Mouse (Mus musculus) neural tube, embryonic 15.5 days (tissue): ENCODE data around the gene Rnf150. TPM values are rescaled to one million over a fixed set of nuclear protein-coding genes. Genes with fewer than 3 reads are reported as not detected.
A peak's percentile ranks its signal among the peaks of the same experiment; 100 is the strongest.

Experiments used
- ATAC-seq: fragments of 200-750 bp; cut with Nextera tagmentation; 2 replicates; pipeline ENCODE4 v1.8.0; 2017; ENCODE audit warnings: mild to moderate bottlenecking, moderate TSS enrichment, moderate library complexity; ENCODE audit not compliant: low FRiP score
- H3K27ac ChIP-seq: fragments of 300-500 bp; sonication (generic); replicated peaks from 2 replicates; pipeline ENCODE4 v1.5.1; 2015; ENCODE audit warnings: mild to moderate bottlenecking, inconsistent platforms
- H3K27me3 ChIP-seq: fragments of 300-500 bp; sonication (generic); replicated peaks from 2 replicates; pipeline ENCODE4 v1.6.1; 2015; ENCODE audit warnings: inconsistent platforms
- H3K36me3 ChIP-seq: fragments of 300-500 bp; sonication (generic); 2 replicates; pipeline ENCODE4 v1.6.1; 2015; ENCODE audit warnings: inconsistent platforms
- H3K4me1 ChIP-seq: fragments of 300-500 bp; sonication (generic); 2 replicates; pipeline ENCODE4 v1.6.1; 2015; ENCODE audit warnings: inconsistent platforms
- H3K4me2 ChIP-seq: fragments of 300-500 bp; sonication (generic); 2 replicates; pipeline ENCODE4 v1.6.1; 2015; ENCODE audit warnings: inconsistent platforms, mild to moderate bottlenecking, moderate library complexity
- H3K4me3 ChIP-seq: fragments of 300-500 bp; sonication (generic); replicated peaks from 2 replicates; pipeline ENCODE4 v1.5.1; 2015; ENCODE audit warnings: mild to moderate bottlenecking, inconsistent platforms
- H3K9ac ChIP-seq: fragments of 300-500 bp; sonication (generic); replicated peaks from 2 replicates; pipeline ENCODE4 v1.6.1; 2015; ENCODE audit warnings: mild to moderate bottlenecking, inconsistent platforms
- H3K9me3 ChIP-seq: fragments of 300-500 bp; sonication (generic); replicated peaks from 2 replicates; pipeline ENCODE4 v1.6.1; 2016; ENCODE audit warnings: inconsistent platforms
- WGBS: fragments of 180-500 bp; shearing (Covaris S2); methylation state at CpG from one replicate; pipeline ENCODE4 v1.1.7; 2015; ENCODE audit warnings: mixed read lengths; 5-methylcytosine and 5-hydroxymethylcytosine counted together
- polyA plus RNA-seq: library from polyadenylated mRNA; unstranded; fragments of >200 nt; fragmentation: Nextera tagmentation; extraction: Ambion mirVana; gene quantifications from 2 replicates; pipeline ENCODE4 v1.2.1, GENCODE M21; 2015

Rnf150 gene
- polyA plus RNA-seq, 1 experiment from 2014 or later = 2.5 TPM

DNA sequence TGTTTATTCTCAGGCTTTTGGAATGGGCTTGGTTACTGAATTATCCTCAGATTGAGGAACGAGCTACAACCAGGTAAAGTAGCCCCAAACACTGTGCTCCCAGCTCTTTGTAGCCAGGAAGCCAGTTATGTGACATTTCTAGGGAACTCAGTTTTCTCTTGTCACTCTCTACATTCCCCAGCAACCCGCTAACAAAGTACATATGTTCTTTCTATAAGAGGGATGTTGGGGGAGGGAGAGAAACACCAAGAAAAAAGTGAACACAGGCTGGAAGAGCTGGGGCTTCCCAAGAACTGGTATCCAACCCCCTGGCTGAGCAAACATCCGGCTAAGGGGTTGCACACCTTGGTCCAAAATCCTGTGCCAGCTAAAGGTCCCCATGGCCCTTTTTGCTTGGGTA, 82.7 kb downstream of the Rnf150 start:
- Histone ChIP-seq H3K27me3 (no peaks in the 10 kb centered on the region), H3K36me3 (no peaks in the 10 kb centered on the region), H3K27ac (no peak overlapping the region), H3K9ac (no peak overlapping the region), H3K4me3 (no peak overlapping the region), H3K4me2 (no peak overlapping the region), H3K9me3 (no peaks in the 10 kb centered on the region), H3K4me1 (peaks cover 17% of the 10 kb centered on the region)
- ATAC-seq = no peak
- 88% methylated on average over 3 of the region's 3 CpGs for WGBS

- WGBS = 71% methylated on average over 1 of the region's 1 CpGs
- Histone ChIP-seq H3K9ac (no peak overlapping the region), H3K9me3 (no peaks in the 10 kb centered on the region), H3K4me1 (peaks cover 17% of the 10 kb centered on the region), H3K4me3 (no peak overlapping the region), H3K27ac (no peak overlapping the region), H3K36me3 (no peaks in the 10 kb centered on the region), H3K4me2 (no peak overlapping the region), H3K27me3 (no peaks in the 10 kb centered on the region)
- no peak for ATAC-seq
Observed at GRCm38 (mm10) chr8:82946658-82947057, 83.5 kb downstream of the Rnf150 start.

DNA sequence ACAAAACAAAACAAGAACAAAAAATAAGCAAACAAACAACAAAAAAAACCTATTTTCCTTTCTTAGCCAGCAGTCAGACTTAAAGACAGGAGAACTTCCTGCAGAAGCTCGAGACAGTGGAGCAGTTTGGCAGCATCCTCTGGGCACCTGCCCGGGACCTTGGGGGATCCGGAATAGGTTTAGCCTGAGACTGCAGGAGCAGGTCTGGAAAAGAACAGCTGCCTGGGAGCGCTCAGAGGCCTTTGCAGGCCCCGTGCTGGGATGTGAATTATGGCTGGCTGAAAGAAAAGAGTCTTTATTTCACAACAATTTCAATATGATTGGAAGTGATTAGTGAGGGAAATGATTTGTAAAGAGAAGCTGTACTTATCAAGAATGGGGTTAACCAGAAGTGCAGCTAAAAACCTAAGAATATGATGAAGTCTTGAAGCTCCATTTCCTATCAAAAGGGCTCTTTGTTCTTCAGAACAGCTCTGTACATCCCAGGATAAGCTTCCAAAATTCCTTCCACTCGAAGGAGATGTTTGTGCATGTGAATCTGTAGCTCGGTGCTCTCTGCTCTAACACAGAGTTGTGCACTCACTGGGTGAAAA, 92.1 kb downstream of the Rnf150 start:
- no peaks in the 10 kb centered on the region for H3K27me3 ChIP-seq
- WGBS = 56% methylated on average over 7 of the region's 7 CpGs
- H3K4me1 ChIP-seq = peaks cover 3% of the 10 kb centered on the region
- H3K9ac ChIP-seq = no peak overlapping the region
- H3K4me2 ChIP-seq = no peak overlapping the region
- ATAC-seq = no peak
- H3K36me3 ChIP-seq = no peaks in the 10 kb centered on the region
- no peak overlapping the region for H3K4me3 ChIP-seq
- no peak overlapping the region for H3K27ac ChIP-seq
- no peaks in the 10 kb centered on the region for H3K9me3 ChIP-seq

- Histone ChIP-seq H3K27me3 (no peaks in the 10 kb centered on the region), H3K36me3 (no peaks in the 10 kb centered on the region), H3K4me3 (no peak overlapping the region), H3K9ac (no peak overlapping the region), H3K27ac (no peak overlapping the region), H3K9me3 (no peaks in the 10 kb centered on the region), H3K4me2 (no peak overlapping the region), H3K4me1 (peaks cover 3% of the 10 kb centered on the region)
- 82% methylated on average over 3 of the region's 3 CpGs for WGBS
- ATAC-seq = no peak
Observed at GRCm38 (mm10) chr8:82959491-82959890, 96.3 kb downstream of the Rnf150 start.

GRCm38 (mm10) chr8:82959980-82960610, 96.9 kb downstream of the Rnf150 start:
- Histone ChIP-seq H3K27me3 (no peaks in the 10 kb centered on the region), H3K36me3 (no peaks in the 10 kb centered on the region), H3K27ac (no peak overlapping the region), H3K9ac (no peak overlapping the region), H3K4me2 (no peak overlapping the region), H3K4me1 (peaks cover 2% of the 10 kb centered on the region), H3K4me3 (no peak overlapping the region), H3K9me3 (no peaks in the 10 kb centered on the region)
- ATAC-seq = no peak
- WGBS = 92% methylated on average over 2 of the region's 2 CpGs

GRCm38 (mm10) chr8:82964537-82964936, 101.4 kb downstream of the Rnf150 start:
- peaks cover 7% of the 10 kb centered on the region for H3K4me1 ChIP-seq
- 85% methylated on average over 2 of the region's 2 CpGs for WGBS
- no peaks in the 10 kb centered on the region for H3K9me3 ChIP-seq
- no peak overlapping the region for H3K9ac ChIP-seq
- no peak for ATAC-seq
- no peak overlapping the region for H3K27ac ChIP-seq
- no peak overlapping the region for H3K4me2 ChIP-seq
- no peaks in the 10 kb centered on the region for H3K36me3 ChIP-seq
- no peak overlapping the region for H3K4me3 ChIP-seq
- no peaks in the 10 kb centered on the region for H3K27me3 ChIP-seq

GRCm38 (mm10) chr8:82967879-82968678, 104.9 kb downstream of the Rnf150 start:
- WGBS = 67% methylated on average over 8 of the region's 8 CpGs

GRCm38 (mm10) chr8:82969967-82970366, 106.8 kb downstream of the Rnf150 start:
- no peaks in the 10 kb centered on the region for H3K36me3 ChIP-seq
- H3K9ac ChIP-seq = no peak overlapping the region
- no peaks in the 10 kb centered on the region for H3K27me3 ChIP-seq
- H3K4me3 ChIP-seq = no peak overlapping the region
- H3K4me2 ChIP-seq = no peak overlapping the region
- H3K27ac ChIP-seq = no peak overlapping the region
- H3K4me1 ChIP-seq = peaks cover 25% of the 10 kb centered on the region
- no peaks in the 10 kb centered on the region for H3K9me3 ChIP-seq
- 26% methylated on average over 3 of the region's 3 CpGs for WGBS
- 0 out of 2 replicates have a peak, but pooled peaks have one; percentile 15 for ATAC-seq

More at GRCm38 (mm10) chr8:82967879-82968678, 104.9 kb downstream of the Rnf150 start:
- ATAC-seq = no peak
- Histone ChIP-seq H3K9ac (no peak overlapping the region), H3K4me1 (peaks cover 20% of the 10 kb centered on the region), H3K36me3 (no peaks in the 10 kb centered on the region), H3K27ac (no peak overlapping the region), H3K9me3 (no peaks in the 10 kb centered on the region), H3K4me2 (no peak overlapping the region), H3K27me3 (no peaks in the 10 kb centered on the region), H3K4me3 (no peak overlapping the region)

GRCm38 (mm10) chr8:82972812-82973211, 109.7 kb downstream of the Rnf150 start:
- no peak overlapping the region for H3K4me3 ChIP-seq
- no peak overlapping the region for H3K4me2 ChIP-seq
- no peak for ATAC-seq
- H3K9me3 ChIP-seq = no peaks in the 10 kb centered on the region
- no peaks in the 10 kb centered on the region for H3K27me3 ChIP-seq
- no peak overlapping the region for H3K9ac ChIP-seq
- 56% methylated on average over 3 of the region's 3 CpGs for WGBS
- peaks cover 25% of the 10 kb centered on the region for H3K4me1 ChIP-seq
- H3K36me3 ChIP-seq = no peaks in the 10 kb centered on the region
- H3K27ac ChIP-seq = peak overlapping the region; percentile 23; the same call in 1 of the 2 replicates

- 38% methylated on average over 4 of the region's 4 CpGs for WGBS
- H3K27ac ChIP-seq = peak overlapping the region; percentile 23; the same call in 1 of the 2 replicates
Observed at GRCm38 (mm10) chr8:82973331-82973730, 110.2 kb downstream of the Rnf150 start.

DNA sequence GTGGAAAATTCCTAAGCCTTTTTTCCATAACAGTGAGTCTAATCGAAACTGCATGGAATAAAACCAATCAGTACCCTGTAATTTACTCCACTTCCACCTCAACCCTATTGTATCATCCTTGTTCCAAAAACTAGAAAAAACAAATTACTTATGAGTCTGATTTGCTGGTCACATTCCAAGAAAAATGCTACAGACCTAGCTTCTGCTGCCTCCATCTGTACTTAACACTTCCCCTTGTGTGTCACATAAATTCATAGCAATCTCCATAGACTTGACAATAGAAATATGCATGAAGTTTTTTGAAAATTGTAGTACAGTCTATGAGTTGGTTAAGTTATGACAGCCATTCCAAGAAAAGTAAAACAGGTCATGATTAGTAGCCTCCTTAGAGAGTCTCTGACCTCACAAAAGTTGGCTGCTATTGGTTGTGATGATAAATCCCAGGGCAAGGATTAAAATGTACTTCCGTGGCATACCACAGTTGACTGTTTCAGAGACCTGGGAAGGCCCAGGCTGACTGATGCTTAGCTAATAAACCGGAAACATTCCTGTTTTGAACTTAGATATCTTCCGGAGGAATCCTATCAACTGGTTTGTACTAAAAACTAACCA, 118.2 kb downstream of the Rnf150 start:
- H3K4me2 ChIP-seq = no peak overlapping the region
- no peaks in the 10 kb centered on the region for H3K36me3 ChIP-seq
- WGBS = 89% methylated on average over 4 of the region's 4 CpGs
- H3K4me1 ChIP-seq = no peaks in the 10 kb centered on the region
- no peak overlapping the region for H3K27ac ChIP-seq
- no peaks in the 10 kb centered on the region for H3K27me3 ChIP-seq
- no peaks in the 10 kb centered on the region for H3K9me3 ChIP-seq
- H3K4me3 ChIP-seq = no peak overlapping the region
- no peak for ATAC-seq
- H3K9ac ChIP-seq = no peak overlapping the region

More at GRCm38 (mm10) chr8:82973331-82973730, 110.2 kb downstream of the Rnf150 start:
- no peaks in the 10 kb centered on the region for H3K9me3 ChIP-seq
- no peaks in the 10 kb centered on the region for H3K36me3 ChIP-seq
- H3K9ac ChIP-seq = no peak overlapping the region
- peaks cover 24% of the 10 kb centered on the region for H3K4me1 ChIP-seq
- H3K4me3 ChIP-seq = no peak overlapping the region
- ATAC-seq = peak; percentile 61; the same call in 1 of the 2 replicates
- H3K27me3 ChIP-seq = no peaks in the 10 kb centered on the region
- H3K4me2 ChIP-seq = no peak overlapping the region
